Mouse (Mus musculus): ENCODE measurements around the gene Cngb1. TPM values are rescaled to one million over a fixed set of nuclear protein-coding genes. Genes with fewer than 3 reads are reported as not detected.
"Not testable (repeated sequence)": the region's sequence is repeated elsewhere in the genome, so short reads cannot be mapped to it uniquely, and the experiment has no call there.

Gene Cngb1
- total RNA-seq, 2 experiments from 2014 or later: 0.23 to 0.56 TPM

DNA sequence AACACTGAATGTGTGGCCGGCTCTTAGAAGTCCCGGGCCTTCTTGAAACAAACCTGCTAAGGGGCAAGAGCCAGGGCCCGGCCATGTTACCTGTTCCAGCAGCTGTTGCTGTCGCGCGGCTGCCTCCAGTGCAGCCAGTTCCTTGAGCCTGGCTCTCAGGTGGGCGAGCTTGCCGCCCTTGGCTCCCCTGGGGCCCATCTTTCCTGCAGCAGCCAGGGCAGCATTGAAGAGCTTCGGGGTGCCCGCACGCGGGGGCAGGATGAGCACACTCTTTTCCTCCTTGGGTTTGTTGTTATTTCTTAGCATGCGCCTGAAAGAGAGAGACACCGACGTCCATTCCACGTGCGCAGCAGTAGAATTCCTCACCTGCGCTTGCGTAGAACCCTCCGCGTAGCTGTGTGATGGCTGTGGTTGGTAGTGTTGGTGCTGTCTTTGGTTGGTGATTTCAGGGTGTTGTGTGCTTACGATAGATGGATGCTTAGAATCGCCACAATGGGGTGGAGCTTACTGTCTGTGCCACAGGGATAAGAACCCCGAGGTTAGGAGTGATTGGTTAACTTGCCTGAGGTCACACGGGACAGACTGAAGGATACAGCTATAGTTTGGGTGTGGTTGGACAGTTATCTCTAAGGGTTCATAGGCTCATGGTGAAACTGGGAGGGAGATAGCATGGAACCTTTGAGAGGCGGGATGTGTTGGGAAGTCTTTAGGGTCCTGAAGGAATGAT is 64.1 kb downstream of the Cngb1 start:
- intact Hi-C loops (cut with DNase I): no loop called here
- no peak overlapping the region for H3K27ac ChIP-seq
- no peak for TF ChIP-seq CTCF (IDR thresholded peaks at IDR 0.05)
- DNase-seq (ENCODE audit: extremely low spot score in 1 of 2, low spot score in 2 of 2): no peak
- H3K4me3 ChIP-seq: no peak overlapping the region

DNA sequence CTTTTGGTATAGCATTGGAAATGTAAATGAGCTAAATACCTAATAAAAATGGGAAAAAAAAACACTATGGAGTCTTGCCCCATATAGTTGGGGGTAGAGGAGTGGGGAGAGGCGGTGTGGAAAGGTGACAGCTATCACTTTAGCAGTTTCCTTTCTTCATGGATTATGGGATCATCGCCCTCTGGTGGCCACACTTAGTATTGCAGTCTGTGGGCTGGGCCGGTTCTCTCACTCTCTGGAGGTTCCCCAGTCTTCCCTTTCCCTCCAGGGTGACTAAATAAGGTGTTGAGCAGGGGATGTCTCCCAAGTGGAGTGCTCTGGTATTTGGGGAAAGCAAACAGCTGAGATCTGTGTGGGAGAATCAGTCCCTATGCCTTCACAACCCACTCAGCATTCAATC is 70.7 kb downstream of the Cngb1 start:
- peak; percentile 89 for TF ChIP-seq CTCF (IDR thresholded peaks at IDR 0.05)
- no peak overlapping the region for H3K27ac ChIP-seq
- peak; percentile 66 to 83 for DNase-seq (ENCODE audit: extremely low spot score in 1 of 2, low spot score in 2 of 2)
- no peak overlapping the region for H3K4me3 ChIP-seq
- intact Hi-C loops (cut with DNase I): loop anchor here (10.0 kb wide), 1 partner anchor 291 kb away; no protein-coding TSS in a partner anchor

DNA sequence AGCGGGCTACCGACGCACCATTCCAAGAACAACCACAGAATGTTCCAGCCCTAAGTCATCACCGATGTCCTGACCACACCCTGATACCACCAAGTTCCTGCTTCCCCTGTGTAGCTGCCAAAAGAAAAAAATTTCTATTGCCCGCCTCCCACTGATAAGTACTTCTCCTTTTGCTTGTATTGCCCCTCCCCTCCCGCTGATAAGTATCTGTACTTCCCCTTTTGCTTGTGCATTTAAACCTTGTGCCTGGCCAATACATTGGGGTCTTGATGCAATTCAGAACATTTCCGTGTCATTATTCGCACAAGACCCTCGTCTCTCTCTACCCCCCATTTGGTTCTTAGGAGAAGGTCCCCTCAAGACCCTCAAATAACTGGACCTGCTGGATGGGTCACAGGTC is 76.3 kb downstream of the Cngb1 start:
- intact Hi-C loops (cut with DNase I): loop anchor here (10.0 kb wide), 1 partner anchor 285 kb away; no protein-coding TSS in a partner anchor
- DNase-seq (ENCODE audit: extremely low spot score in 1 of 2, low spot score in 2 of 2); H3K27ac ChIP-seq: not testable (repeated sequence)

DNA sequence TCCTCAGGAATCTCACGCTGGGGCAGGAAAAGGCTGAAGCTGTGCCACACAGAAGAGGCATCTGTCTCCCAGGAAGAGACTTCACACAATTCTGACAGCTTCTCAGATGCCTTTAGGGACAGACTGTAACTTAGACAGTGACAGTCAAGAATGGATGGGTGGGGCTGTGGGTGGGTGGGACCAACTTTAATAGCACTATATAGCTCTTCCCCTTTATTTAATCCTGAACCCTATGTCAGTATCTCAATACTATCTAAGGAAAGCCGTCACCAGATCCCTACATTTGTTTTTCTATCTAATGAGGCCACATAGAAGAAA is 79.3 kb downstream of the Cngb1 start:
- intact Hi-C loops (cut with DNase I): no loop called here
- no peak overlapping the region for H3K4me3 ChIP-seq
- H3K27ac ChIP-seq: no peak overlapping the region
- DNase-seq (ENCODE audit: extremely low spot score in 1 of 2, low spot score in 2 of 2): no peak
- TF ChIP-seq CTCF (IDR thresholded peaks at IDR 0.05): no peak

More for the DNA sequence above, 76.3 kb downstream of the Cngb1 start:
- H3K4me3 ChIP-seq: not testable (repeated sequence)

DNA sequence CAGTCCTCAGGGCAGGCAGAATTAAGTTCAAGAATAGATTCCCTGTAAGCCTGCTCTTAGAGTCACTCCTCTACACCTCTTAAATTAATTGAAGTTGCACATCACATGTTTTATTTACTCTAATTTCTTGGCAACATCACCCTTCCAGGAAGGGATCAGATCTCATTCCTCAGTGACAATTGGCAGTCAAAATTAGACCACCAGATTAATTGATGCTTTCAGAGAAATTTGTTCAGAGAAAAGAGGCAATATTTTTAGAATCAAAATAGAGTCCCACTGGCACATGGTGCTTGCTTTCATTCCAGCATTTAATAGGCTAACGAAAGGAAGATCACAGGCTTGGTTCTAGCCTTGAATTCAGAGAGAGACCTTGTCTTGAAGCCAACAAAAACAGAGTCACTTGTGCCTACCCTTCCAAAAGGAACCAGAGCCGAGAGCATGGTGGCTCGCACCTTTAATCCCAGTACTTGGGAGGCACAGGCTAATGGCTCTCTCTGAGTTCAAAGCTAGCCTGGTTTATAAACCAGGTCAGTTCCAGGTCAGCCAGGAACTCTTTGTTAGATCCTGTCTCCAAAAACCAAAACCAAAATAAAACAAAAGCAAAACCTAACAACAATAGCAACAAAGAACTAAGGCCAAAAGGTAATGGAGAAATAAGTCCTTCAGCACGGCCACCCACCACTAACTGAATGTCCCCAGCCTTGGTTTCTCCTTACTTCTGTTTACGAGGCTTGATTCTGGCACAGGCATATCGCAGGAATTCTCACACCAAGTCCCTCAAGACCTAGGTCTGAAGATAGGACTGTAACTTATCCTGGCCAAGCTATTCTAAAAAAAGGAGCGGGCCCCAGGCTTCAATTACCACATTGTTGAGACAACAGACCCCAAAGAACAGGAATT is 79.9 kb downstream of the Cngb1 start:
- Histone ChIP-seq H3K27ac (no peak overlapping the region), H3K4me3 (no peak overlapping the region)
- intact Hi-C loops (cut with DNase I): no loop called here
- no peak for TF ChIP-seq CTCF (IDR thresholded peaks at IDR 0.05)
- DNase-seq (ENCODE audit: extremely low spot score in 1 of 2, low spot score in 2 of 2): no peak

DNA sequence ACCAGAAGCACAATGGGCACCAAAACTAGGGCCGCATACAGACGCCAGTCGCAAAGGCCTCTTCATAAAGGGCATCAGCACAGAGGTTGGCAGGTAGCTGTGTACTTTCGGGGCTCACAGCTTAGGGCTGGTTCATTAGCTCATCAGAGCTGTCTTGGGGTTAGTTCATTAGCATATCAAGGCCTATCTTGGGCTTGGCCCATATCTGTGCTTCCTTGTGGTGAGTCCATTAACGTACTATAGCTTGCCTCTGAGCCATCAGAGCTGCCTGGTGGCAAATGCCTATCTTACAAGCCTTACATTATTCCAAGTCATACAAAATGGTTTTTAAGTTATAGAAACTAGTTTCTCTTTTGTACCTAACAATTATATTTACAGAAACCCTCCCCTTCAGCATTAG is 82.4 kb downstream of the Cngb1 start:
- no peak for DNase-seq (ENCODE audit: extremely low spot score in 1 of 2, low spot score in 2 of 2)
- H3K4me3 ChIP-seq: no peak overlapping the region
- TF ChIP-seq CTCF (IDR thresholded peaks at IDR 0.05): no peak
- no peak overlapping the region for H3K27ac ChIP-seq
- intact Hi-C loops (cut with DNase I): no loop called here

DNA sequence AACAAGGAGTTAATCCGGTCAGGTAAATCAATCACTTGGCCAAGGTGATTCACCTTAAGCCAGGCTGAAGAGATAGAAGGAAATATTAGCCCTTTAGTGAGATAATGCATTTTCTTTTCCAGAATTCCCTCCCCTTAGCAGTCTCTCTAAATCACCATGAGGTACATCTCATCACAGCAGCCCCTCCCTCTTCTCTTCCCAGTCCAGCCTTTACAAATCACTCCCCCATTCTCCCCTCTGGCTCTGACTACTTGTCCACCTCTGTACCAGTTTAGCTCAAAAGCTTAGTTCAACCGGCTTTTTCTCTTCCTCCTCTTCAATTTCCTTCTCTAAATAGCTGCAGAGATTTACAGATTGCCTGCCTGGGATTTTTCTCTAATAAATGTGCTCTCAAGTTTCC is 85.3 kb downstream of the Cngb1 start:
- no peak for TF ChIP-seq CTCF (IDR thresholded peaks at IDR 0.05)
- Histone ChIP-seq H3K27ac (no peak overlapping the region), H3K4me3 (no peak overlapping the region)
- DNase-seq (ENCODE audit: extremely low spot score in 1 of 2, low spot score in 2 of 2): no peak
- intact Hi-C loops (cut with DNase I): no loop called here

DNA sequence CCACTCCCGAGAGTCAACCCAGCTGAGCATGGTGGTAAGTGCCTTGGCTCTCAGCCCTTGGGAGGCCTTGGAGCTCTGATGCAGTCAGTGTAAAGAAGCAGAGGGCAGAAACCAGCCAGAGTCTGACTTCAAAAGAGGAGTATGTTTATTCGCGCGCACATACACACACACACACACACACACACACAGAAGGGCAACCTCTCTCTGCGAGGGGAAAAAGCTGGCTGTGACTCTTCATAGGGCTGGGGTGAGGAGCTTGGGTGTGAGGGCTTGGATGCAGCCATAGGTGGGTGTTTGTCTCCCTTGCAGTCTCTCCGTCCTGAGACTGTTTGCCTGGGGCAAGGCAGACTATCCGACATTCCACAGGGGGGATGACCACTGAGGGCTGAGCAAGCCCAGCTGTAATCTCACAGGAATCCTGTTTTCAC is 85.8 kb downstream of the Cngb1 start:
- TF ChIP-seq CTCF (IDR thresholded peaks at IDR 0.05): no peak
- H3K4me3 ChIP-seq: no peak overlapping the region
- intact Hi-C loops (cut with DNase I): no loop called here
- DNase-seq (ENCODE audit: extremely low spot score in 1 of 2, low spot score in 2 of 2): no peak
- H3K27ac ChIP-seq: no peak overlapping the region

DNA sequence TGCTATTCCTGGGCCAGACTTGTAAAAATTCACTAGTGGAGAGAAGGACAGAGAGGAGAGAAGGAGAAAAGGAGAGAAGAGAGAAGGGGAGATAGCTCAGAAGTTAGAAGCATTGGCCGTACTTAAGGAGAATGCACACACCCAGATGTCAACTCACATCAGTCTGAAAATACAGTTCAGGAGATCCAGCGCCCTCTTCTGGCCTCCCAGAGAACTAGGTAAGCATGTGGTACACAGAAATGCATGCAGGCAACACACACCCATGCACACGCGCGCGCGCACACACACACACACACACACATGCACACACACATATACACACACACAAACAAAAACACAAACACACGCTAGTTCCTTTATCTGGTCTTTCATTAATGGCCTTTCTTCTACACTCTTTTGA is 86.8 kb downstream of the Cngb1 start:
- DNase-seq (ENCODE audit: extremely low spot score in 1 of 2, low spot score in 2 of 2): no peak
- Histone ChIP-seq H3K4me3 (no peak overlapping the region), H3K27ac (no peak overlapping the region)
- intact Hi-C loops (cut with DNase I): no loop called here
- TF ChIP-seq CTCF (IDR thresholded peaks at IDR 0.05): no peak; the same call in 1 of the 2 replicates

DNA sequence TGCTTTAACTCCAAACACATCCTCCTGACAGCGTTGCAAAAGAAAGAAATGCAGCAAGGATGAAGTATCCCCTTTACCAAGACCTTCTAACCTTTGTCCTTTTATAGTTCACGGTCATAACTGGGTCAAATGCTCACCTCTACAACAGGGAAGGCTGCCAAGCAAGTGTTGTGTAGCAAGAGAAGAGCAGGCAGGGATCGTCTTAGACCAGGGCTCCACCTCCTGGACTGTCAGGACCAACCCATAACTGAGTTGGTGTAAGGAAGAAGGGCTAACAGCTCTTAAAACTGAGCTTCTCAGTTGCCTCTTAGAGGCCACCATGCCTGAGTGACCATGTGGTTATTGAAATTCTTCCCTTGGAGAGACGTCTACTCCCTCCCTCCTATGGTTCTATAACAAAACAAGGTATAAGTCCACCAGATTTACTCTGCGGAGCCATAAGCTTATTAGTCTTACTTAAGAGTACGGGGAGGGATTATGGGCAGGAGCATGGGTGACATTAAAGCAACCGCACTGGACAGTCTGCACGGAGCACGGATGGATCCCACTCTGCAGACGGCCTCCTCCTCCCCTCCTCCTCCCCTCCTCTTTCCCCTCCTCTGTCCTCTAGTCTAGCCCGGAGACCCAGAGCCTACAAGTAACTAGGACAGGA is 90.5 kb downstream of the Cngb1 start:
- intact Hi-C loops (cut with DNase I): no loop called here
- no peak overlapping the region for H3K4me3 ChIP-seq
- no peak for TF ChIP-seq CTCF (IDR thresholded peaks at IDR 0.05)
- no peak for DNase-seq (ENCODE audit: extremely low spot score in 1 of 2, low spot score in 2 of 2)
- H3K27ac ChIP-seq: no peak overlapping the region

DNA sequence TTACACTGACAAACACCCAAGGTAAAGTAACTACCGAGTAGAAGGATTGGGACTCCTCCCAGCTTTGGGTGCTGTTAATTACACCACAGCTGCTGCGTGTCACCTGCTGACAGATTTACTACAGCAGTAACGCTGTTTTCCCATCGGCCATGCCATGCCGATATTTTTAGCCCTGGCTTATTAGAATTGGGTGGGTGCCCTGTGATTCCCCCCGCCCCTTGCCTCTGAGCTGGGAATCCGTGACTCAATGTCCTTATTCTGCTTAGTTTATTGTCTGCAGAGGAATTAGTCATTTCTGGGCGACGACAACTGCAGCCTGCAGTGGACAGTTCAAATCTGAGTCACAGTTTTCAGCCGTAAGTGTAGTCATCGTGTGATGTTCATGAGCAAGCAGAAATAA is 96.5 kb downstream of the Cngb1 start:
- Histone ChIP-seq H3K27ac (no peak overlapping the region), H3K4me3 (no peak overlapping the region)
- intact Hi-C loops (cut with DNase I): loop anchor here (10.0 kb wide), 1 partner anchor 115 kb away; no protein-coding TSS in a partner anchor
- DNase-seq (ENCODE audit: extremely low spot score in 1 of 2, low spot score in 2 of 2): peak; percentile 18 to 26
- no peak for TF ChIP-seq CTCF (IDR thresholded peaks at IDR 0.05)

DNA sequence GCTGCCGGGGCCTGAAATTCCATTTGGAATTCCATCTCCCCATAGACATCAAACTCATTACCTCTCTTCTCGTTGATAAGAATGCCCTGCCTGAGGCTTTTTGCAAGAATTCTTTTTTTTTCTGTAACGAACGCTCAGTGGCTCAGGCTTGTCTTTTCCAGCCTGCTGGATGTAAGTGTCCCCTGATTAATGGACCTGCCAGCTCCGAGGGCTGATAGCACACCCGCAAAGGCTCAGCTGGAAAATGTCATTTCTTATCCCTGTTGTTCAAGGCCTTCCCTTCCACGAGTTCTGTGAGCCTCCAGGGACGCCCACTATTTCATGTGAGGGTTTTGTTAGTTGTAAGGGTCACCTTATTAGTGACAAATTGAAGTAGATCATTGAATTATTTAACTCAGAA is 100.4 kb downstream of the Cngb1 start:
- H3K27ac ChIP-seq: no peak overlapping the region
- no peak for TF ChIP-seq CTCF (IDR thresholded peaks at IDR 0.05)
- intact Hi-C loops (cut with DNase I): loop anchor here (10.0 kb wide), 1 partner anchor 111 kb away; no protein-coding TSS in a partner anchor
- no peak for DNase-seq (ENCODE audit: extremely low spot score in 1 of 2, low spot score in 2 of 2)
- no peak overlapping the region for H3K4me3 ChIP-seq
